Mouse (Mus musculus): Measurements from ENCODE around the gene Aplp2.

GRCm38 (mm10) chr9:31243939-31244333 is 32.3 kb upstream of the Aplp2 start:
- TF ChIP-seq CTCF (IDR thresholded peaks at IDR 0.05) (no peak), EP300 (IDR thresholded peaks at IDR 0.05) (no peak)

Data from lung, postnatal 0 days (tissue).